Mouse (Mus musculus) 3134 (cell line): Measurements from ENCODE around the gene Selenov.
"Not testable (repeated sequence)": the region's sequence is repeated elsewhere in the genome, so short reads cannot be mapped to it uniquely, and the experiment has no call there.

Experiments used
- DNase-seq: peaks from one replicate; pipeline ENCODE4 v3.0.0-alpha.2; 2011; ENCODE audit warnings: low spot score; ENCODE audit not compliant: insufficient read length; ENCODE audit errors: extremely low read depth

Gene Selenov

DNA sequence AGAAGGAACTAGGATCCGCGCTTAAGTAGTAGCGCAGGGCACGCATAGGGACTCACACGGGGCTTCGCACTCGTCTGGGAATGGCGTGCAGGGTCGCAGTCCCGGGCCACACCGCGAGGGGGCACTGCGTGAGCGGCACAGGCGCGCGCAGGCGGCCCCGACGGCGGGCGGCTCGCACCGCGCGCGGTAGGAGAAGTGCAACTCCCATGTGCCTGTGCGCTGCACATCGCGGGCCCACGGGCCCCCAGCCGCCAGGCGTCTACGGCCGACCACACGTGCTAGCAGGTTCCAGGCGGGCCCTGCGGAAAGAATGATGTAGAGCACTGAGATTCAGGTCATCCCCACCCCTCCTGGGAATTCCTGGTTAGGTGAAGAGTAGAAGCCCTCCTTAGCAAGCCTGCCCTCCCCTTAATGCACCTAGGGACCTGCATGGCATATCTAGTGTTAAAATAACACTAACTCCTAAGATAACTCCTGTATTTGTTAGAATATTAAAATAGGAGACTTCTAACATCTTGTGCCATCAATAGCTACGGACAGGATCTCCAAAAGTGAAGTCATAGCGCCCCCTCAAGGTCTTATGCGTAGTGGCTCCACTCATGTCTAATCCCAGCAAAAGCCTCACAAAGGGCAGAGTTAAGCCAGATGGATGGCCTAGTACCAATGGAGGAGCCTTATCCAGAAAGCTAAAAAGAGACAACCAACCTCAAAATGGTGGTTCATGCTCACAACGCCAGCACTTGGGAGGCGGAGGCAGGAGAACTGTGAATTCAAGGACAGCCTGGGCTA is 8.0 kb upstream of the Selenov start:
- no peak for DNase-seq

DNA sequence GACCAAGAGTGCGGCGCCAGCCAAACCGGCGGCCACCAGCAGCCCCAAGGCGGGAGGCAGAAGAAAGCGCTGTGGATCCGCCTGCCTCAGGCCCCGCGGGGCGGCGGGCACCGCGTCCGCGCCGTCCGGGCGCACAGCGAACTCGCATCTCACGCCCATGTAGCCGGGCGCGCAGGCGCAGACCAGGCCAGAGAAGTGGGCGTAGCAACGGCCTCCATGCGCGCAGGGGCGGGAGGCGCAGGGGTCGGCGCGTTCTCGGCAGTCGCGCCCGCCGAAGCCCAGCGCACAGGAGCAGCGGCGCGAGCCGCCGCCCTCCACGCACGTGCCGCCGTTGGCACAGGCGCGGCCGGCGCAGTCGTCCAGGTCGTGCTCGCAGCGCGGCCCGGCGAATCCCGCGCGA is 3.5 kb upstream of the Selenov start:
- no peak for DNase-seq

DNA sequence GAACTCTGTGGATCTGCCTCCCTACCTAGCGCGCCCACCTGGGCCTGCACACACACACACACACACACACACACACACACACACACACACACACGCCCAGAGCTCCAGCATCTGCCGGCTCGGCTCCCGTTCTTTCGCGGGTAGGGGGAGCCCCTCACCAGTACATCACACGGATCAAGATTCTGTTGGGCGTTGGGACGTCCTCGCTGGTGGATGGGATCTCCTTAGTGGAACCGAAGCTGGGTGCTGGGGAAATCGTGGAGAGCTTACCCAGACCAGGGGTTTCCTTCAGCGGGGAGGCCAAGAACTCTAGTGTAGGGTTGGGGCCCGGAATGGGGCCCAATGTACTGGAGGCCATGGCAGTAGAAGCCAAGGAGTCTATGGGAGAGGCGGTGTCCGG is 821 bp downstream of the Selenov start:
- DNase-seq = no peak

DNA sequence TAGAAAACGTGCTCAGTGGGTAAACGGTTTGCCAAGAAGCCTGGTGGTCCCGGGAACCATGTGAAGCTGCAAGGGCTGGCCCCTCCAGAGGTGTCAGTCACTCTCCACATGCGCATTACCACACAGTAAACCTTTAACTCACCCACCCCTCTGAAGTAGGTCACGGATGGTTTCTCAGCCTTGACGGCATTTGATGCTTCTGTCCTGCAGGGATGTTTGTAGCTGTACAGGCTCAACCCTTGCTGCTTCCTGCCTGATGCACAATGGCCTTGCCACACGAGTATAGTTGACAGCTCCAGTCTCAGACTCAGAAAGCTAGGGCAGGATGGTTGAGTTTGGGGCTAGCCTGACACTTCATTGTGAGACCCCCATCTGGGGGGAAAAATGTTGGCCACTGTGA is 10.4 kb downstream of the Selenov start:
- DNase-seq = no peak

DNA sequence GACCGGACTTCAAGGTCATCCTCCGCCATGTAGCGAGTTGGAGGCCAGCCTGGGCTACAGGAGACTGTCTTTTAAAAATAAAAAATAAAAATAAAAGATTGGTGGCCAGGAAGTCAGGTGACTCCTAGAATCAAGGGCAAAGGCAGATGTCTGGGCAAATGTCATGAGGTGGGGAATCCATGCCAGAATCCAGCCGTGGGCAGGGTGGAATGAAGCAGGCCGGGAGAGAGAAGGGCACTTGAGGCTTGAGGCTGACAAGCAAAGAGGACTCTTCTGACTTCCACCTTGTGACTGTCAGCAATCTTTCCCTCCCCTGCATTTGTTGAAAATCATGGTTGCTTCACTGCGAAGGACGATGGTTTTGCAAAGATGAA is 12.7 kb downstream of the Selenov start:
- no peak for DNase-seq

DNA sequence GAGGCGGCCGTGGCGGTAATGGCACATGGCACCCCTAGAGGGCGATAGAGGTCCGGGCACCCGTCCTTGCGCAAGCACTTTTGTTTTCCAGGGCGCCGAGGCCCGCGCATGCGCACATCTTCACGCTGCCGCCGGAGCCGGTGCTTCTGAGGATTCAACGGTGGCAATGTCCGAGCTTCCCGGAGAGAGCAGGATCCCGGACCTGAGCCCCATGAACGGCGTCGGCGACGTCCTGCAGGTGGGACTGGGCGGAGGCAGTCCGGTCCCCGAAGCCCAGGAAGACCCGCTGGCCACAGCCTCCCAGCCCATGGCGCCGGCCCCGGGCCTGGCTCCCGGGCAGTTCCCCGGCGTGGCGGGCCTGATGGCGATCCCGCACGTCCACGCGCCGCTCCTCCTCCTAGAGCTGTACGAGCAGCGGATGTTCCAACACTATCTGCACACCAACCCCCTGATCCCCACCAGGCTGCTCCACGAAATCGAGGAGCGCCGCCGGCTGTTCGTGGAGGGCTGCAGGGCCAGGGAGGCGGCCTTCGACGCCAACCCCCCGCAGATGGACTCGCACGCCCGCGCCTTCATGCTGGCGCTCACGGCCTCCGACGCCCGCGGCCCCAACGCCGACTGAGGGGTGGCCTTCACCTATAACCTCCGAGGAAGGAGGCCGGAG is 13.2 kb downstream of the Selenov start, which contains the start of gene Eid2b:
Gene Eid2b, plus strand, starts transcription at position 125 of the 664 bp plus-strand sequence.
- DNase-seq = peak; percentile 78

DNA sequence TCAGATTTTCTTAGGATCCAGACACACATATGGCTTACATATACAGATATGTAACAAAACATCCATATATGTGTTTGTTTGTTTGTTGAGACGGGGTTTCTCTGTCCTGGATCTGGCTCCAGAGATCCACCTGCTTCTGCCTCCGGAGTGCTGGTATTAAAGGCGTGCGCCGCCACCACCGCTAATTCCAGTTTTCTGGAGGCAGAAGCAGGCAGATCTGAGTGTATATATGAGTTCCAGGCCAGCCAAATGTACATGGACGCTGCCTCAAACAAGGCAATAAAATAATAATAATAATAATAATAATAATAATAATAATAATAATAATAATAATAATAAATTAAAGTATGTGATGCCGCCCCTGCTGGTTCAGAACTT is 13.8 kb downstream of the Selenov start:
- no peak for DNase-seq

DNA sequence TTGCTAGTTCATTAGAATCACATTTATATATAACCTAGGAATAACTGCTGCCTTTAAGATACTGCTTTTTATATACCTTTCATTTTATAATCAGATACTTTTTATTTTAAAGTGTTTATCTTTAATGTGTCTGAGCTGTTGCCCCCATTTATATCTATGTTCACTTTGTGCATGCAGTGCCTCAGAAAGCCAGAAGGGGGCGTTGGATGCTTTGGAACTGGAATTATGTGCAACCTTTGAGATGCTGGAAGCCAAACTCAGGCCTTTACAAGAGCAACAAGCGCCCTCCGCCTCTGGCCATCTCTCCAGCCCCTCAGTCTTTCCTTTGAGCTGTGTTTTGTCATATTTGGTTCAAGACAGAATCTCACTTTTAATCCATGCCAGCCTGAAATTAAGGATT is 19.2 kb downstream of the Selenov start:
- DNase-seq = no peak

DNA sequence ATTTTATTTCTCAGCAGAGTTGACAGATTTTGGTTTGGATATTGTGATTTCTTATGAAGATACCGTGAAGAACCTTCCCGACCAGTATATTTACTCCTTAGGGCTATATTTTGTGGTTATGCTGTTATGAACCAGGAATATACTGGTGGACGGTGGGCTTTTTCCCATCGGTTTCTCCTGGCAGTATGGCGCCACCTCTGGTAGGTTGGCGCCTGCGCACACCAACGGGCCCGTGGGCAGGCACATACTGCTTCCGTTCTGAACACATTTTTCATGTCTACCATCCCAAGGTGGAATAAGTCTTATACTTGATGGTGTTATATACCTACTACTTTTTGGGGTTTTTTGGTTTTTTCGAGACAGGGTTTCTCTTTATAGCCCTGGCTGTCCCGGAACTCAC is 21.6 kb downstream of the Selenov start:
- DNase-seq = no peak

DNA sequence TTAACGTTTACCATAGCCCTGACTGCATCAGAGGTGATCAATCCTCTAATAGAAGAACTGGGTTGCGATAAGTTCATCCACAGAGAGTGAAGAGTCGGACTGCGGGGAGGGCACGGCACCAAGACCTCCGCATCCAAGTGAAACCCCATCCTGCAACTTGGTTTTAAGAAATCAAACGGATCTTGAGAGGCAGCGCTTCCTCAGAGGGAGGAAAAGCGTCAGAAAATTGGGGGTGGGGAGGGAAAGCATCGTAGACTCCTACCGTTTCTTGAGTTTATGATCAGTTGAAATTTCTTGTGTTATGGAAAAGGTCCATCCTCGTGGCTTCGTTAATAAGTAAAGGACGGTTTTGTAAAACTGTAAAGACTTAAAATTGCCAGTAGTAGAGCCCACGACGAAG is 22.4 kb downstream of the Selenov start:
- DNase-seq = no peak

DNA sequence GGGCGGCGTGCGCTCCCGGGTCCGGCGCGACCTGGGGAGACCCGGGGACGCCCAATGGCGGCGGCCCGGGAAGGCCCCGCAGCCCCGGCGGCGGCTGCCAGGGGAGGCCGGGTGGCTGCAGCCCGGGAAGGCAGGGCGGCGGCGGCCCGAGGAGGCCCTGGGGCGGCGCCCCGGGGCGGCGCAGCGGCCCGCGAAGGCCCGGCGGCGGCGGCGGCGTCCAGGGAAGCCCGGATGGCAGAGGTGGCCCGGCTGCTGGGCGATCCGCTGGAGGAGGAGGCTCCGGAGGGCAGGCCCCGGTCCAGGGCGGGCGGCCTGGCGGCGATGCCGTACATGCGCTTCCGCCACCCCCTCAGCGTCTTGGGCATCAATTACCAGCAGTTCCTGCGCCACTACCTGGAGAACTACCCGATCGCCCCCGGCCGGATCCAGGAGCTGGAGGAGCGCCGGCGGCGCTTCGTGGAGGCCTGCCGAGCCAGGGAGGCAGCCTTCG is 22.9 kb downstream of the Selenov start:
- no peak for DNase-seq

DNA sequence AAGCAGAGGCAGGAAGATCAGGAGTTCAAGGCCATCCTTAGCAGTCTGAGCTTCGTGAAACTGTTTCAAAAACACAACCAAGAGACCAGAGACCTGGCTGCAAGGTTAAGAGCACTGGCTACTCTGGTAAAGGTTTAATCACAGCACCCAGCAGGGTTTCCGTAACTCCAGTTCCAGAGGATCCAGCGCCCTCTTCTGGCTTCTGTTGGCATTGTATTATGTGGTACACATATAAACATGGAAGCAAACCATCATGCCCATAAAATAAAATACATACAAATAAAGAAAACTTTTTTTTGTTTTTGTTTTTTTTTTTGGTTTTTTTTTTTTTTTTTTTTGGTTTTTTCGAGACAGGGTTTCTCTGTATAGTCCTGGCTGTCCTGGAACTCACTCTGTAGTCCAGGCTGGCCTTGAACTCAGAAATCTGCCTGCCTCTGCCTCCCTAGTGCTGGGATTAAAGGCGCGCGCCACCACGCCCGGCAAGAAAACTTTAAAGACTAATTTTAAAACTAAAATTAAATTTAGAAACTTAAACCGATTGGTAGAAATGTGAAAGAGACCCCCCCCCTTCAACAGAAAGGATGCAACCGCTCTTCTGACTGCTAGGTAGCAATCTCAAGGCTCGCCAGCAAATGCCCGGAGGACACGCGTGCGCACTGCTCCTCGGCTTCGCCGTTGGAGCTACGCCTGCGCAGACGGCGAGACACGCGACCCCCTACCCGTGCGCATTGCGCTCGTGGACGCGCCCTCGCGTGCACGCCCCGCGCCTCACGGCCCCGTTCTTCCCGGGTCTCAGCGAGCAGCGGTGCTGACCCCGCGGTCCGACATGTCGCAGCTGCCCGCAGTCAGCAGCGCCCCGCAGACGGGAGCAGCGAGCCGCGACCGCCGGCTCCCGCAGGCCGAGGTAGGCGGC is 23.6 kb downstream of the Selenov start, which contains the start of gene Eid2:
Gene Eid2, plus strand, starts transcription at position 753 of the 913 bp plus-strand sequence.
- no peak for DNase-seq

DNA sequence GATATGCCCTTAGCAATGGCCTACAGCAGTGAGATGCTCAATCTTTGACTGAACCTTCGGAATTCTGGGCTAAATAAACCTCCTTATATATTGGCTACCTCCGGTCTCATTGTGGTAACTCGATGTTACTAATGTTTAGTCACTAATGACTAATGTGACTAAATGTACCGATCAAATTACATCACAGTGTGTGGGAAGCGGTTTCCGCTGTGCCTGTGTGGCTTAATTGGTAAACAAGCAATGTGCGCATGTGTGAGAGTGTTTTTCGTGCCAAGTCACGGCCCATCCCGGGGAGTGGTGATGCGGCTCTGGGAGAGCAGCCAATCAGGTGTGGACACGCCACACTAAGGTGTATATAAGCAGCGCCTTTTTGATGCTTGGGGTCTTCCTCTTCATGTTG is 25.6 kb downstream of the Selenov start:
- DNase-seq = peak; percentile 53

DNA sequence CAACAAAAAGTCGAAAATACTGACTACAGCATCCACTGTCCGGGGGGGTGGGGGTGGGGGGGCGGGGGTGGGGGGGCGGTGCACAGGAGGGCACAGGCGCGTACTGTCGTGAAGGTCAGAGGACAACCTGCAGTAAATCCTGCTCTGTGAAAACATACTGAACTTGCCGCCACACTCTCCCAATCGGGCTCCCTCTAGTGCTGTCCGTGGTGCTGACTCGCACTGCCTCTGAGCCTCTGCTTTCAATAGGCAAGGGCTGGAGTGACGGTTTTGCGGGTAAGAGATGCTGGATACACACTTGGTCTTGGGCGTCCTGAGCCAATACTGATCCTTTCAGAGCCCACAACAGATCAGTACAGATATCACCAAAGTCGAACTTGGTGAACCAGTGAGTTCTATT is 27.2 kb downstream of the Selenov start:
- DNase-seq = peak; percentile 26

DNA sequence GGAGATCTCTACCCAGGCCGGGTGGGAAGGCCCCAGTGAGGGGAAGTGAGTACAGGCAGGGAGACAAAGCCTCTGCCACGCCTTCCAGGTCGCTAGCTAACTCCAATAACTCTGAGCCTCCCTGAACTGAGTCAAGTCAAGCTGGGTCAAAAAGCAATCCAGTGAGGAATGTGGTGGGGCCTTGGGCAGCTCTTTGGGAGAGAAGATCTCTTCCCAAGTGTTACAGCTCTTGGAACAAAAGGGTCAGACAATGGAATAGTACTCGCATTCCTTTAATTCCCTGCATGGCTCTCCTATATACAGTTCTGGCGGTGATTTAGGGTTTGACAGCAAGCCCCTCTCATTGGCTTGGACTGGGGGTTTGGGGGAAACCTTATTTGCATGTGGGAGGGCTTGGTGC is 28.1 kb downstream of the Selenov start:
- DNase-seq = no peak

DNA sequence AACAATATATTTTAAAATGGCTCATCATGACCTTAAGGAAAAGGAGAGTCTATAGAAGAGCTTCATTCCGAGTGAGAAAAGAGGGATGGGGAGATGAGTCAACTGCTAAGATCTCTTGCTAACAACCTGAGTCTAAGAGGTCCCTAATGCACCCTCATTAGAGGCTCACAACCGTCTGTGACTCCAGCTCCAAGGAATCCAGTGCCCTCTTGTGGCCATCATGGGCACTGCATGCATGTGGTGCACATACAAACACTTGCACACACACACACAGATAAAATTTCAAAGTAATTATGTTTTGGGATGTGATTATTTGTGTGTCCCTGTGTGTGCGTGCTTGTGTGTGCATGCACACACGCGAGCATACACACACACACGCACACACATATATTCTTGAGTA is 35.5 kb downstream of the Selenov start:
- DNase-seq = no peak

DNA sequence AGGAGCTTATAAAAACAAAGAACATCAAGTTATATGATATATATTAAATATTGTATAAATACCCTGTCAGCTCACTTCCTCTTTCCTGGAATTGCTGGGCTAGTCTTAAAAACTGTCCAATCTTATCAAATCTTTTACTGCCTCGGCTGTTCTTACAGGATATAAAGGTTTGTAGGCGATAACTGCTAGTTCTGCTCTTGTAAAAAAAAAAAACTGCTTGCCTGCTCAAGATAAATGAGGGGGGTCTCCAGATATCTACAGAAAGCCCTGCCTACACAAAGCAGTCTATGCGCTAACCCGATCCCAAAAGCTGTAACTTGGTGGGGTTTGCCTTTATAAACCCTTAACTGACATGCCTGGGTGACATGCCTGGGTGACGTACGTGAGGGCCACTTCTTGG is 36.4 kb downstream of the Selenov start:
- DNase-seq = no peak

DNA sequence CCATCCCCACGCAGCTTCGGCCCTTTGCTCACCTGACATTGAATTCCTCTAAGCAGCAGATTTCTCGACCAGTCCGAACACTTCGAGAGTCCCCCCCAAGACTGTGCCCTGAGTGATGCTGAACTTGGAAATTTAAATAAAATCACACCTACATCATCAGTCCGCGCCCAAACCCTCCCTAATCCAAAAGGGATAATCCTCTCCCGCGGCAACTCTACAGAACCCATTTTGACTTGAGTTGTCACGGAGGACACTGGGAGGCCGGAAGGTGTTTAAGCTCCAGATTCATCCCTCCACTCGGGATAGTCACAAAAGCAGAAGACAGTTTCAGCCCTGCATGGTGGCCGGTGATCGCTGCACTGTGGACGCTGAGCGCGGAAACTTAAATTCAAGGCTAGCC is 39.0 kb downstream of the Selenov start:
- DNase-seq = no peak

DNA sequence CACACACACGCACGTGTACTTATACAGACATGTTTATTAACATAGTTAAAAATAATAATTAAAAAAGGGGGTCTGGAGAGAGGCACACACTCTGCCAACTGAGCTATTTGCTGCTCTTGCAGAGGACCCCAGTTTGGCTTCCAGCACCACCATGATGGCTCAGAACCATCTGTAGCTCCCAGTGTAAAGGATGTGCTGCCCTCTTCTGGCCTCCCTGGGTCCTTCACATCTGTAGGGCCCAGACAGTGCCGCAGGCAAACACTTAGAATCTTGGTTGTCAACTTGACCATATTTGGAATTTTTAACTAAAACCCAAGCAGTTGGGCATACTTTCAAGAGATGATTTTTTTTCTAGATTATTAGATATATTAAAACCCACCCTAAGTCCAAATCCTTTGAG is 42.0 kb downstream of the Selenov start:
- DNase-seq = no peak

DNA sequence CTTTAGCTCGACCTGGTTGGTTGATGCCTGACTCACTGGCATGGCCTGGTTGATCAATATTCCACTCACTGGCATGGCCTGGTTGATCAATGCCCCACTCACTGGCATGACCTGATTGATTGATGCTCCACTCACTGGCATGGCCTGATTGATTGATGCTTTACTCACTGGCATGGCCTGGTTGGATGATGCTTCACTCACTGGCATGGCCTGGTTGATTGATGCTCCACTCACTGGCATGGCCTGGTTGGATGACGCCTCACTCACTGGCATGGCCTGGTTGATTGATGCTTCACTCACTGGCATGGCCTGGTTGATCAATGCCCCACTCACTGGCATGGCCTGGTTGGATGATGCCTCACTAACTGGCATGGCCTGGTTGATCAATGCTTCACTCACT is 47.0 kb downstream of the Selenov start:
- DNase-seq = not testable (repeated sequence)
